Mouse (Mus musculus): ENCODE measurements around the gene Scaf4. TPM values are rescaled to one million over a fixed set of nuclear protein-coding genes. Genes with fewer than 3 reads are reported as not detected.

The Scaf4 gene
- polyA plus RNA-seq, 1 experiment from 2014 or later = 28.2 TPM

GRCm38 (mm10) chr16:90235188-90235587 is 49.1 kb downstream of the Scaf4 start:
- Histone ChIP-seq H3K4me1 (ENCODE audit: control insufficient read depth, insufficient read depth, low read length) (no peaks in the 10 kb centered on the region), H3K27me3 (ENCODE audit: control insufficient read depth, insufficient read depth, low read length) (no peaks in the 10 kb centered on the region), H3K9me3 (ENCODE audit: control insufficient read depth, low read length) (no peaks in the 10 kb centered on the region), H3K9ac (replicated peaks; ENCODE audit: low read length) (no peak overlapping the region), H3K36me3 (ENCODE audit: control insufficient read depth, insufficient read depth, low read length) (peaks cover 21% of the 10 kb centered on the region), H3K4me3 (replicated peaks; ENCODE audit: low read depth, low read length) (no peak overlapping the region), H3K27ac (replicated peaks; ENCODE audit: low read depth, low read length) (no peak overlapping the region), H3K4me2 (ENCODE audit: low read length) (no peak overlapping the region)
- ATAC-seq (ENCODE audit: low FRiP score, low TSS enrichment) (no peak), DNase-seq (no peak)
- WGBS = 93% methylated on average over 3 of the region's 3 CpGs

GRCm38 (mm10) chr16:90234617-90235016 is 49.7 kb downstream of the Scaf4 start:
- H3K9me3 ChIP-seq (ENCODE audit: control insufficient read depth, low read length) = no peaks in the 10 kb centered on the region
- H3K27me3 ChIP-seq (ENCODE audit: control insufficient read depth, insufficient read depth, low read length) = no peaks in the 10 kb centered on the region
- peaks cover 19% of the 10 kb centered on the region for H3K36me3 ChIP-seq (ENCODE audit: control insufficient read depth, insufficient read depth, low read length)
- ATAC-seq (ENCODE audit: low FRiP score, low TSS enrichment) (no peak), DNase-seq (no peak)
- no peaks in the 10 kb centered on the region for H3K4me1 ChIP-seq (ENCODE audit: control insufficient read depth, insufficient read depth, low read length)
- no peak overlapping the region for H3K9ac ChIP-seq (replicated peaks; ENCODE audit: low read length)
- no peak overlapping the region for H3K4me3 ChIP-seq (replicated peaks; ENCODE audit: low read depth, low read length)
- no peak overlapping the region for H3K4me2 ChIP-seq (ENCODE audit: low read length)
- 89% methylated on average over 6 of the region's 6 CpGs for WGBS
- no peak overlapping the region for H3K27ac ChIP-seq (replicated peaks; ENCODE audit: low read depth, low read length)

- DNase-seq = no peak
- Histone ChIP-seq H3K4me1 (ENCODE audit: control insufficient read depth, insufficient read depth, low read length) (no peaks in the 10 kb centered on the region), H3K9me3 (ENCODE audit: control insufficient read depth, low read length) (no peaks in the 10 kb centered on the region), H3K36me3 (ENCODE audit: control insufficient read depth, insufficient read depth, low read length) (peaks cover 18% of the 10 kb centered on the region), H3K9ac (replicated peaks; ENCODE audit: low read length) (no peak overlapping the region), H3K4me3 (replicated peaks; ENCODE audit: low read depth, low read length) (no peak overlapping the region), H3K27ac (replicated peaks; ENCODE audit: low read depth, low read length) (no peak overlapping the region), H3K27me3 (ENCODE audit: control insufficient read depth, insufficient read depth, low read length) (no peaks in the 10 kb centered on the region), H3K4me2 (ENCODE audit: low read length) (no peak overlapping the region)
- no peak for ATAC-seq (ENCODE audit: low FRiP score, low TSS enrichment)
- WGBS = 95% methylated on average over 10 of the region's 10 CpGs
These were observed 50.6 kb downstream of the Scaf4 start for GRCm38 (mm10) chr16:90233702-90234101.

- H3K4me1 ChIP-seq (ENCODE audit: control insufficient read depth, insufficient read depth, low read length) = no peaks in the 10 kb centered on the region
- H3K4me2 ChIP-seq (ENCODE audit: low read length) = no peak overlapping the region
- 89% methylated on average over 7 of the region's 7 CpGs for WGBS
- DNase-seq = no peak
- ATAC-seq (ENCODE audit: low FRiP score, low TSS enrichment) = no peak
- no peaks in the 10 kb centered on the region for H3K27me3 ChIP-seq (ENCODE audit: control insufficient read depth, insufficient read depth, low read length)
- H3K27ac ChIP-seq (replicated peaks; ENCODE audit: low read depth, low read length) = no peak overlapping the region
- H3K36me3 ChIP-seq (ENCODE audit: control insufficient read depth, insufficient read depth, low read length) = peaks cover 36% of the 10 kb centered on the region
- H3K4me3 ChIP-seq (replicated peaks; ENCODE audit: low read depth, low read length) = no peak overlapping the region
- H3K9ac ChIP-seq (replicated peaks; ENCODE audit: low read length) = no peak overlapping the region
- no peaks in the 10 kb centered on the region for H3K9me3 ChIP-seq (ENCODE audit: control insufficient read depth, low read length)
These were observed 53.0 kb downstream of the Scaf4 start for GRCm38 (mm10) chr16:90231302-90231701.

GRCm38 (mm10) chr16:90229897-90230296 is 54.4 kb downstream of the Scaf4 start:
- no peaks in the 10 kb centered on the region for H3K27me3 ChIP-seq (ENCODE audit: control insufficient read depth, insufficient read depth, low read length)
- H3K36me3 ChIP-seq (ENCODE audit: control insufficient read depth, insufficient read depth, low read length) = peaks cover 45% of the 10 kb centered on the region
- no peak overlapping the region for H3K4me3 ChIP-seq (replicated peaks; ENCODE audit: low read depth, low read length)
- H3K4me1 ChIP-seq (ENCODE audit: control insufficient read depth, insufficient read depth, low read length) = no peaks in the 10 kb centered on the region
- no peak overlapping the region for H3K27ac ChIP-seq (replicated peaks; ENCODE audit: low read depth, low read length)
- no peak overlapping the region for H3K9ac ChIP-seq (replicated peaks; ENCODE audit: low read length)
- DNase-seq (no peak), ATAC-seq (ENCODE audit: low FRiP score, low TSS enrichment) (no peak)
- 87% methylated on average over 6 of the region's 6 CpGs for WGBS
- H3K9me3 ChIP-seq (ENCODE audit: control insufficient read depth, low read length) = no peaks in the 10 kb centered on the region
- no peak overlapping the region for H3K4me2 ChIP-seq (ENCODE audit: low read length)

GRCm38 (mm10) chr16:90221441-90222070 is 62.7 kb downstream of the Scaf4 start:
- H3K36me3 ChIP-seq (ENCODE audit: control insufficient read depth, insufficient read depth, low read length) = peaks cover 25% of the 10 kb centered on the region
- ATAC-seq (ENCODE audit: low FRiP score, low TSS enrichment) (no peak), DNase-seq (peak; percentile 24)
- H3K9ac ChIP-seq (replicated peaks; ENCODE audit: low read length) = peak overlapping the region; percentile 91
- H3K9me3 ChIP-seq (ENCODE audit: control insufficient read depth, low read length) = no peaks in the 10 kb centered on the region
- H3K4me3 ChIP-seq (replicated peaks; ENCODE audit: low read depth, low read length) = peak overlapping the region; percentile 85
- 7% methylated on average over 20 of the region's 20 CpGs for WGBS
- no peaks in the 10 kb centered on the region for H3K27me3 ChIP-seq (ENCODE audit: control insufficient read depth, insufficient read depth, low read length)
- H3K4me2 ChIP-seq (ENCODE audit: low read length) = peak overlapping the region; percentile 91
- H3K4me1 ChIP-seq (ENCODE audit: control insufficient read depth, insufficient read depth, low read length) = peaks cover 15% of the 10 kb centered on the region
- H3K27ac ChIP-seq (replicated peaks; ENCODE audit: low read depth, low read length) = peak overlapping the region; percentile 89; the same call in 1 of the 2 replicates

GRCm38 (mm10) chr16:90220892-90221431 is 63.3 kb downstream of the Scaf4 start:
- H3K9ac ChIP-seq (replicated peaks; ENCODE audit: low read length) = peak overlapping the region; percentile 91
- DNase-seq (peak; percentile 57), ATAC-seq (ENCODE audit: low FRiP score, low TSS enrichment) (peak; percentile 85)
- under 1% methylated on average over 51 of the region's 52 CpGs for WGBS
- H3K27me3 ChIP-seq (ENCODE audit: control insufficient read depth, insufficient read depth, low read length) = no peaks in the 10 kb centered on the region
- H3K36me3 ChIP-seq (ENCODE audit: control insufficient read depth, insufficient read depth, low read length) = peaks cover 19% of the 10 kb centered on the region
- H3K4me1 ChIP-seq (ENCODE audit: control insufficient read depth, insufficient read depth, low read length) = peaks cover 15% of the 10 kb centered on the region
- peak overlapping the region; percentile 91 for H3K4me2 ChIP-seq (ENCODE audit: low read length)
- peak overlapping the region; percentile 85 for H3K4me3 ChIP-seq (replicated peaks; ENCODE audit: low read depth, low read length)
- no peaks in the 10 kb centered on the region for H3K9me3 ChIP-seq (ENCODE audit: control insufficient read depth, low read length)
- H3K27ac ChIP-seq (replicated peaks; ENCODE audit: low read depth, low read length) = peak overlapping the region; percentile 89

- peak; percentile 96 for ATAC-seq (ENCODE audit: low FRiP score, low TSS enrichment)
- H3K4me1 ChIP-seq (ENCODE audit: control insufficient read depth, insufficient read depth, low read length) = peaks cover 15% of the 10 kb centered on the region
- peaks cover 12% of the 10 kb centered on the region for H3K36me3 ChIP-seq (ENCODE audit: control insufficient read depth, insufficient read depth, low read length)
- no peaks in the 10 kb centered on the region for H3K9me3 ChIP-seq (ENCODE audit: control insufficient read depth, low read length)
- peak within 1 kb of the TSS; percentile 89 for H3K27ac ChIP-seq (replicated peaks; ENCODE audit: low read depth, low read length)
- H3K9ac ChIP-seq (replicated peaks; ENCODE audit: low read length) = peak within 1 kb of the TSS; percentile 91
- no peaks in the 10 kb centered on the region for H3K27me3 ChIP-seq (ENCODE audit: control insufficient read depth, insufficient read depth, low read length)
- DNase-seq = peak; percentile 98
- peak within 1 kb of the TSS; percentile 85 for H3K4me3 ChIP-seq (replicated peaks; ENCODE audit: low read depth, low read length)
- WGBS = 2% methylated on average over 63 of the region's 63 CpGs
- H3K4me2 ChIP-seq (ENCODE audit: low read length) = peak within 1 kb of the TSS; percentile 91
These were observed 64.0 kb downstream of the Scaf4 start, which contains the start of gene Sod1 for GRCm38 (mm10) chr16:90220026-90220891. Gene Sod1 (plus strand): TSS chr16:90220754.

Data from midbrain, embryonic 14.5 days (tissue).